Mouse (Mus musculus) granulocyte monocyte progenitor cell, adult 5-6 weeks (primary cell): ENCODE results near the gene Ly6g5c. TPM values are rescaled to one million over a fixed set of nuclear protein-coding genes. Genes with fewer than 3 reads are reported as not detected.
A peak's percentile ranks its signal among the peaks of the same experiment; 100 is the strongest.

Source experiments
- ATAC-seq: replicated peaks from 2 replicates; pipeline ENCODE4 v1.8.0; 2016; ENCODE audit warnings: mild to moderate bottlenecking, moderate TSS enrichment, inconsistent platforms; ENCODE audit not compliant: poor library complexity, severe bottlenecking
- total RNA-seq, 2 experiments: library from RNA; stranded (forward) in 1 of 2; stranded (reverse) in 1 of 2; fragments of 200-712, 200-1000 nt in 1 of 2; fragments of >200 nt in 1 of 2; fragmentation: Nextera tagmentation in 1 of 2; gene quantifications; 2 replicates each; pipeline ENCODE4 v1.2.3; 2014 to 2017

Gene Ly6g5c
- total RNA-seq, 2 experiments from 2014 or later = not detected

DNA sequence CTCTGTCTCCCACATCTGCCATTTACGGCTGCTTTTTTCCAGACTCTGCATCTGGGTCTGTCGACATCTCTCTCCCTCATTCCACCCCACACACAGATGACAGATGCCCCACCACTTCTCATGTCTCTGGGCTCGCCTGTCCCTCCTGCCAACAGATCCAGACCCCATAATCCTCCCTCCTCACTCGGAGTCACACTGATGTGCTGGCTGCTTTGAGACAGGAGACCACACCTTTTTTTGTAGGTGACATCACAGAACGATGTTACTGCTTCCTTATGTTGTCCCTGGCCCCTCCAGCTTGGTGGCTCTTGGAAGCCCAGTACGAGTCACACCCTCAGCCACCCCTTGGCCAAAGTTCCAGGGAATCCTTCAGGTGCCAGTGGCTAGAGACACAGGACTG is 27.8 kb upstream of the Ly6g5c start:
- no peak for ATAC-seq

DNA sequence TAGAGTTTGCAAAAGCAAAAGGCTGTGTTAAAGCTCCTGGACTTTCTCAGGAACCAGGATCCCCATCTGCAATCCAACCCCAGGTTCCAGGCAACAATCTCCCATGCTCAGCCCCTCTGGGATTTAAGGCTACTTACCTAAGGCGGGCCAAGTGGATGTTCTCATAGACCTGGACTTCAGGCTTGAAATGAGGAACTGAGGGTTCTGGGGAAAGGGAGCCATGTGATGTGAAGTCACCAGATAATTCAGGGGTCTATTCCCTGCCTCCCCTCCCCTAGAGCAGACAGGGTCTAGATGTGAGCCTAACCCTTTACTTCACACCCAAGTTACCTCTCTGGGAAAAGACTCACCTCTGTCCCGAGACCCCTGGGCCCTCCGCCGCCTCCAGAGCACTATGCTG is 27.4 kb upstream of the Ly6g5c start:
- no peak for ATAC-seq

DNA sequence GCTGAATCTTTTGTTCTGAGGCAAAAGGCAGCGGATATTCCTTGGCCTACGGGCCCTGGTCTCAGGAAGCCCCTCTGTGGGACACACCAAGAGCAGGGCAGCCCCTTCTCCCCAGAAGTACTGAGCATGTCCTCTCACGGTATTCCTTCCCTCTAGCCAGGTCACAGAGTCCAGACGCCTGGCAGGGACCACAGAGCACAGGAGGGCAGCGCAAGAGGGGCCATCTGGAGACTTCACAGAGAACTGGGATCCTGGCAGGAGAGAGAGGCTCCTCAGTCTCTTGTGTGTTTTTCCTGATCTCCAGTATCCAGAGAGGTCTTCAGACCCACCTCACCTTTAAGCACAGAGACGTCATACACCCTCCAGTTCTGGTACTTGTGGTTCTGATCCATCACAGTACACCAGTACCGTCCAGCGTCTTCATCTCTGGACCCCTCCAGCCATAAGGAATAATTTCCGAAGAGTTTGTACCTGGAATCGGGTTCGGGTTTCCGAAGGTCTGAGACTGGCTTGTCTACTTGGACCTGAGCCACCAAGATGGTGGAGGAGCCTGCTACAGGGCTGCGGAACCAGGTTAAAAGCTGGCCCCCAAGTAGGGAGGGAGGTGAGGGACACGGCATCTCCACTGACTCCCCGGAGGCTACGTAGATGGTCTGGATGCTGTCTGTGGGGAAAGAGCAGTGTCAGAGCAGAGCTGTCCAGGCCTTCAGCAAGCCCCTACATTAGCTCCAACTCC is 25.1 kb upstream of the Ly6g5c start:
- no peak for ATAC-seq

GRCm38 (mm10) chr17:35083929-35084497 is 24.1 kb upstream of the Ly6g5c start:
- ATAC-seq = no peak

DNA sequence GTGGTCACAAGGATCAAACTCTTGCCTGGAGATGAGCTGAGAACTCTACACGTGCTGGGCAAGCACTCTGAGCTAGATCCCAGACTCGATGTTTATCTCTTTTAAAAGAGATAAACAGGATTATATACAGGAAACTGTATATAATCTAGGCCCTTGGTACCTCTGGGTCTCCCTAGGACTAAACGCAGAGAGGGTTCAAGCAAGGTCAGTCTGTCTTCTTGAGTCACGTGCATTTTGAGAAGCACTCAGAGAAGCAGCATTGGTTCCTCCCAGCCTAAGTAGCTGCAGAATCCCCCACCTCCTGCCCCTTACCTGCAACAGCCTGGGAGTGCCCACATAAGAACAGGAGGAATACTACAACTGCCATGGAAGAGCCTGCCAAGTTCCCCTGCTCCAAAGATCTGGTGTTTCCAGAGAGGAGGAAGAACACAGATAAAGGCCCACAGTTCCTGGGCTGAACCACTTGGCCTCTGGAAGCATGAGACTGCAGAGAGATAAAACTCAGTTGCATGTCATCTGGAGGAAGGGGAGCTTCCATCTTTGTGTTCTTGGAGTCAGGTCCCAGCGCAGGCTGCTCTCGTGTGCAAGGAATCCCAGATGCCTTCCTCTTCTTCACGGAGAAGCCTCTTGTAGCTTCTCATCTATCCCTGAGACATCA is 22.7 kb upstream of the Ly6g5c start, which contains the start of gene Ly6g6f:
Gene Ly6g6f, minus strand, starts transcription at position 403 of the 658 bp plus-strand sequence.
- ATAC-seq = no peak

DNA sequence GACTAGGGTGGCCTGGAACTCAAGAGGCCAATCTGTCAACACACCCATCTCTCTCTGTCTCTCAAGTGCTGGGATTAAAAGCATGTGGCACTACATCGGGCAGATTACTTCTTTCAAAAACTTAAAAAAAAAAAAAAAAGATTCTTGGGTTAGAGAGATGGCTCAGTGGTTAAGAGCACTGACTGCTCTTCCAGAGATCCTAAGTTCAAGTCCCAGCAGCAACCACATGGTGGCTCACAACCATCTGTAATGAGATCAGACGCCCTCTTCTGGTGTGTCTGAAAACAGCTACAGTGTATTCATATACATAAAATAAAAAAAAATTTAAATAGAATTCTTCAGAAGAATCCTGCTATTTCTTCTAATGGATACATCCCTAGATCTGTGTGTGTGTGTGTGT is 19.9 kb upstream of the Ly6g5c start:
- no peak for ATAC-seq

DNA sequence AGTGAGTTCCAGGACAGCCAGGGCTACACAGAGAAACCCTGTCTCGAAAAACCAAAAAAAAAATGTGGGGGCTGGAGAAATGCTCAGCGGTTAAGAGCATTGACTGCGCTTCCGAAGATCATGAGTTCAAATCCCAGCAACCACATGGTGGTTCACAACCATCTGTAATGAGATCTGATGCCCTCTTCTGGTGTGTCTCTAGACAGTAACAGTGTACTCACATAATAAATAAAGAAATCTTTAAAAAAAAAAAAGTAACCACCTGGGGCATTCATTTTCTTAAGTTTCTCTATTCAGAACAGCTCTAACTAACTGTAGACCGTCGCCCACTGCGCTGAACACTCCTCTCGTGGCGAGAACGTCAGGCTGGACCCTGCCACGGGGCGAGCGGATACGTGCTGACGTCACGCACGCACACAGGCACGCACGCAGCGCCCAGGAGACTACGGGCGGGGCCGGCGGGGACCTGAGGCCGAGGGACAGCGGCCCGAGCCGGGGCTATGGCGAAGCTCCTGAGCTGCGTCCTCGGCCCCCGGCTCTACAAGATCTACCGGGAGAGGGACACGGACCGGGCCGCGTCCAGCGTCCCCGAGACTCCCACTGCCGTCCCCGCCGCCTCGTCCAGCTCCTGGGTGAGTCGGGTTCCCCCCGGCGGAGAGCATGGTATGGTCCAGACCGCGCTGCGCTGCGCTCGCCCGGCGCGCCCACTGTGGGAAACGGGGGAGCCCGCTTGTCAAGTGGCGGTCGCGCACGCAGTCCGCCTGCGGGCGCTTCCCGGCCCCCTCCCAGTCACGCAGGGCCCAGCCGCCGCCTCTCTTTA is 19.0 kb upstream of the Ly6g5c start, which contains the start of gene Abhd16a:
Gene Abhd16a, plus strand, starts transcription at position 439 of the 820 bp plus-strand sequence.
- ATAC-seq = peak; percentile 95

- ATAC-seq = no peak
Measured at GRCm38 (mm10) chr17:35090166-35090932, 17.7 kb upstream of the Ly6g5c start.

GRCm38 (mm10) chr17:35092403-35093198 is 15.5 kb upstream of the Ly6g5c start:
- ATAC-seq = no peak

GRCm38 (mm10) chr17:35094475-35095365 is 13.4 kb upstream of the Ly6g5c start:
- ATAC-seq = peak; percentile 50

- ATAC-seq = no peak
Measured at GRCm38 (mm10) chr17:35096597-35096996, 11.5 kb upstream of the Ly6g5c start.

DNA sequence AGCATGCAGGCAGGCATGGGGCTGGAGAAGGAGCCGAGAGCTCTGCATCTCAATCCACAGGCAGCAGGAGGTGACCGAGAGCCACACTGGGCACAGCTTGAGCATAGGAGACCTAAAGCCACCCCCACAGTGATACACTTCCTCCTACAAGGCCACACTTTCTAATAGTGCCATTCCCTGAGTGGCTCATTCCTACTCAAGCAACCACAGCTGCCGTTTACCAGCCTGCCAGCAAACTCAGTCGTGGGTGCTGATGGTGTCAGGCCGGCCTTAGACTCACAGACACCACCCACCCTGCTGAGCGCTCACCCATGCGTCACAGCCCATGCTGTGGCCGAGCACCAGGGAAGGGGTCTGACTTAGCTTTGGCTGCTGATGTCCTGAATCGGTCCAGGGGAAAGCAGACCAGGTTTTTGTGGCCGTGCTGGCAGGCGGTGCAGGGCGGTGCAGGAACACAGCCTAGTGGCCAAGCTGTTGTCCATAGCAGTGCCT is 10.9 kb upstream of the Ly6g5c start:
- ATAC-seq = no peak

GRCm38 (mm10) chr17:35100196-35100765 is 7.8 kb upstream of the Ly6g5c start:
- ATAC-seq = no peak

GRCm38 (mm10) chr17:35101161-35101560 is 6.9 kb upstream of the Ly6g5c start:
- ATAC-seq = no peak

- ATAC-seq = no peak
Measured at GRCm38 (mm10) chr17:35102299-35102698, 5.8 kb upstream of the Ly6g5c start.

GRCm38 (mm10) chr17:35103221-35103690 is 4.8 kb upstream of the Ly6g5c start:
- ATAC-seq = no peak

- no peak for ATAC-seq
Measured at GRCm38 (mm10) chr17:35104079-35104478, 4.0 kb upstream of the Ly6g5c start.
